Mouse (Mus musculus): ENCODE data around the gene Bcl2. TPM values are rescaled to one million over a fixed set of nuclear protein-coding genes. Genes with fewer than 3 reads are reported as not detected.

The Bcl2 gene
- total and polyA plus RNA-seq, 2 experiments from 2014 or later, result 3.3 to 3.6 TPM

- no peak for ATAC-seq (ENCODE audit: insufficient read depth, low read depth)
- no peak overlapping the region for H3K4me3 ChIP-seq (ENCODE audit: low read depth, low read length)
- 86% methylated on average over 2 of the region's 2 CpGs for WGBS
- H3K9me3 ChIP-seq (replicated peaks; ENCODE audit: control insufficient read depth, low read length), result no peaks in the 10 kb centered on the region
- no peaks in the 10 kb centered on the region for H3K36me3 ChIP-seq (replicated peaks; ENCODE audit: control insufficient read depth, insufficient read depth, low read length)
- H3K27ac ChIP-seq (ENCODE audit: low read depth), result no peak overlapping the region
- H3K27me3 ChIP-seq (ENCODE audit: control insufficient read depth, insufficient read depth, low read length), result no peaks in the 10 kb centered on the region
- H3K4me1 ChIP-seq (ENCODE audit: control insufficient read depth, insufficient read depth), result peaks cover 15% of the 10 kb centered on the region; the same call in 1 of the 2 replicates
- no peak overlapping the region for H3K9ac ChIP-seq (replicated peaks; ENCODE audit: low read depth, low read length)
- H3K4me2 ChIP-seq (ENCODE audit: low read depth, low read length), result no peak overlapping the region
- DNase-seq (ENCODE audit: low spot score), result no peak
- no peak for TF ChIP-seq EP300 (IDR thresholded peaks at IDR 0.05; ENCODE audit: low read depth)
- no peak for TF ChIP-seq CTCF (IDR thresholded peaks at IDR 0.05; ENCODE audit: low read depth)
Measured at GRCm38 (mm10) chr1:106598292-106598583, 115.8 kb downstream of the Bcl2 start.

GRCm38 (mm10) chr1:106597575-106598291 is 116.3 kb downstream of the Bcl2 start:
- peaks cover 9% of the 10 kb centered on the region; the same call in 1 of the 2 replicates for H3K4me1 ChIP-seq (ENCODE audit: control insufficient read depth, insufficient read depth)
- DNase-seq (ENCODE audit: low spot score), result no peak
- ATAC-seq (ENCODE audit: insufficient read depth, low read depth), result no peak
- no peak overlapping the region for H3K9ac ChIP-seq (replicated peaks; ENCODE audit: low read depth, low read length)
- H3K27me3 ChIP-seq (ENCODE audit: control insufficient read depth, insufficient read depth, low read length), result no peaks in the 10 kb centered on the region
- no peaks in the 10 kb centered on the region for H3K9me3 ChIP-seq (replicated peaks; ENCODE audit: control insufficient read depth, low read length)
- no peak overlapping the region for H3K27ac ChIP-seq (ENCODE audit: low read depth)
- H3K36me3 ChIP-seq (replicated peaks; ENCODE audit: control insufficient read depth, insufficient read depth, low read length), result no peaks in the 10 kb centered on the region
- WGBS, result 87% methylated on average over 5 of the region's 5 CpGs
- H3K4me2 ChIP-seq (ENCODE audit: low read depth, low read length), result no peak overlapping the region
- TF ChIP-seq EP300 (IDR thresholded peaks at IDR 0.05; ENCODE audit: low read depth) (no peak), CTCF (IDR thresholded peaks at IDR 0.05; ENCODE audit: low read depth) (no peak)
- no peak overlapping the region for H3K4me3 ChIP-seq (ENCODE audit: low read depth, low read length)

GRCm38 (mm10) chr1:106596380-106596779 is 117.7 kb downstream of the Bcl2 start:
- no peak overlapping the region for H3K4me2 ChIP-seq (ENCODE audit: low read depth, low read length)
- H3K4me1 ChIP-seq (ENCODE audit: control insufficient read depth, insufficient read depth), result no peaks in the 10 kb centered on the region
- H3K9ac ChIP-seq (replicated peaks; ENCODE audit: low read depth, low read length), result no peak overlapping the region
- DNase-seq (ENCODE audit: low spot score) (no peak), ATAC-seq (ENCODE audit: insufficient read depth, low read depth) (no peak)
- no peak overlapping the region for H3K27ac ChIP-seq (ENCODE audit: low read depth)
- H3K9me3 ChIP-seq (replicated peaks; ENCODE audit: control insufficient read depth, low read length), result no peaks in the 10 kb centered on the region
- no peaks in the 10 kb centered on the region for H3K36me3 ChIP-seq (replicated peaks; ENCODE audit: control insufficient read depth, insufficient read depth, low read length)
- no peak for TF ChIP-seq CTCF (IDR thresholded peaks at IDR 0.05; ENCODE audit: low read depth)
- TF ChIP-seq EP300 (IDR thresholded peaks at IDR 0.05; ENCODE audit: low read depth), result no peak
- no peaks in the 10 kb centered on the region for H3K27me3 ChIP-seq (ENCODE audit: control insufficient read depth, insufficient read depth, low read length)
- WGBS, result 92% methylated on average over 1 of the region's 1 CpGs
- H3K4me3 ChIP-seq (ENCODE audit: low read depth, low read length), result no peak overlapping the region

- WGBS, result 90% methylated on average over 6 of the region's 6 CpGs
Measured at GRCm38 (mm10) chr1:106595286-106595885, 118.7 kb downstream of the Bcl2 start.

DNA sequence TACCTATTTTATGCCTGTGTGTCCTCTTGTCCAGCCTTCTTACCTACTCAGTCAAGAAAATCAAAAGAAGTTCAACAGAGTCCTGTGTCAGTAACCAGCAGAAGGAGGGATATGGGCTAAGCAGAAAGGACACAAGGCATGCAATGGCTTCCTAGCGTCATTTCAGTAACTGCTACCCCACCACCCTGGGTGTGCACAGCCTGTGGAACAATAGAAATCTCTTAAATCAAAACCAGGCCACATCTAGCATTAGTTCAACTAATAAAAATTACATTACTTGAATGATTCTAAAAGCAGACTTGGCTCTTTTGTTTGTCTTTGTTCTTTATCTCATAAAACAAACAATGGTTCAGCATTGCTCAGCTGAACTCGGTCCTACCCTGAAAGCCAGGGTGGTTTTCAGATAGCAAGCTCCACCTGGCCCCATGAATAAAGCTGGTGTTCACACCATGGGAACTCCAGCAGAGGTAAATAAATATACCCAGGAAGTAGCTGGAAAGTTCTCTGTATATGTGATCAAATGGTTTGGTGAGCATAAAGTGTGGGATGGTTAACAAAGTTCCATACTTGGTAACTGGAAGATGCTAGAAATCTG is 122.8 kb downstream of the Bcl2 start:
- Histone ChIP-seq H3K4me1 (ENCODE audit: control insufficient read depth, insufficient read depth) (no peaks in the 10 kb centered on the region), H3K27ac (ENCODE audit: low read depth) (no peak overlapping the region), H3K9ac (replicated peaks; ENCODE audit: low read depth, low read length) (no peak overlapping the region), H3K4me3 (ENCODE audit: low read depth, low read length) (no peak overlapping the region), H3K27me3 (ENCODE audit: control insufficient read depth, insufficient read depth, low read length) (no peaks in the 10 kb centered on the region), H3K9me3 (replicated peaks; ENCODE audit: control insufficient read depth, low read length) (no peaks in the 10 kb centered on the region), H3K36me3 (replicated peaks; ENCODE audit: control insufficient read depth, insufficient read depth, low read length) (no peaks in the 10 kb centered on the region), H3K4me2 (ENCODE audit: low read depth, low read length) (no peak overlapping the region)
- no peak for DNase-seq (ENCODE audit: low spot score)
- ATAC-seq (ENCODE audit: insufficient read depth, low read depth), result no peak
- 56% methylated on average over 2 of the region's 2 CpGs for WGBS
- TF ChIP-seq EP300 (IDR thresholded peaks at IDR 0.05; ENCODE audit: low read depth), result no peak
- no peak for TF ChIP-seq CTCF (IDR thresholded peaks at IDR 0.05; ENCODE audit: low read depth)

More at GRCm38 (mm10) chr1:106595286-106595885, 118.7 kb downstream of the Bcl2 start:
- no peak for ATAC-seq (ENCODE audit: insufficient read depth, low read depth)
- Histone ChIP-seq H3K36me3 (replicated peaks; ENCODE audit: control insufficient read depth, insufficient read depth, low read length) (no peaks in the 10 kb centered on the region), H3K9me3 (replicated peaks; ENCODE audit: control insufficient read depth, low read length) (no peaks in the 10 kb centered on the region), H3K4me2 (ENCODE audit: low read depth, low read length) (no peak overlapping the region), H3K4me3 (ENCODE audit: low read depth, low read length) (no peak overlapping the region), H3K27me3 (ENCODE audit: control insufficient read depth, insufficient read depth, low read length) (no peaks in the 10 kb centered on the region), H3K4me1 (ENCODE audit: control insufficient read depth, insufficient read depth) (no peaks in the 10 kb centered on the region), H3K27ac (ENCODE audit: low read depth) (no peak overlapping the region), H3K9ac (replicated peaks; ENCODE audit: low read depth, low read length) (no peak overlapping the region)
- TF ChIP-seq CTCF (IDR thresholded peaks at IDR 0.05; ENCODE audit: low read depth) (no peak), EP300 (IDR thresholded peaks at IDR 0.05; ENCODE audit: low read depth) (no peak)
- DNase-seq (ENCODE audit: low spot score), result no peak

Data from heart, postnatal 0 days (tissue).